Mouse (Mus musculus): ENCODE measurements around the gene Slc30a1.

DNA sequence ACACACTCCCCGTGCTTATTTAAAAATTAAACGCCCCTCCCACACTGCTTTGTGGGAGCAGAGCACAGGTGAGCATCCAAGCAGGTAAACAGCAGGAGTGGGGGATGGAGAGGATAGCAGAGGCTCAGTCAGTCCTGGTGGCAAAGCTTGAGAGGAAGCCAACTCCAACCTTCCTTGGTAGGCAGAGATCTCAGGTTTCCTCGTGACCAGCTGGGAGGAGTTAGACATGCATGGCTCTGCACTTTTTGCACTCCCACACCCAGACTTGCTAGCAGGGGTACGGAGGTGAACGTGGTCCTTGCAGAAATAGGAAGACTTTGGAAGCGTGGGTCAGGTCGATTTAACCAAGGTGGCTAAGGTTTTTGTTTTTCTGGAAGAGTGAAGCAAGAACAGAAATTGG is 21.8 kb downstream of the Slc30a1 start:
- no peak for TF ChIP-seq CTCF (IDR thresholded peaks at IDR 0.05; ENCODE audit: borderline replicate concordance, control insufficient read depth, extremely low read depth, insufficient read depth, low read length, poor library complexity)
- no peak for TF ChIP-seq POLR2A (IDR thresholded peaks at IDR 0.05; ENCODE audit: control insufficient read depth, extremely low read depth, insufficient read depth, low read length, poor library complexity)

Measured in thymus, adult 2 months (tissue).